Mouse (Mus musculus) myocyte (in vitro differentiated cells): ENCODE measurements at regions not wholly inside any gene's neighbourhood (a gene's known extent, or its start where the extent isn't known, plus 50 kb on each side); places are given as distances from the start of the nearest gene placed in this dataset.

ENCODE experiments used
- E2F4 ChIP-seq: IDR thresholded peaks from one replicate; pipeline ENCODE4 v1.6.1; 2011; ENCODE audit warnings: mild to moderate bottlenecking, control low read depth, moderate library complexity; ENCODE audit not compliant: insufficient read depth
- MAX ChIP-seq: IDR thresholded peaks from one replicate; pipeline ENCODE4 v1.6.1; 2011; ENCODE audit warnings: low read depth, mild to moderate bottlenecking, control low read depth
- MYOD1 ChIP-seq, 3 experiments: IDR thresholded peaks; one replicate each; pipeline ENCODE4 v1.6.1; 2011; ENCODE audit warnings: control low read depth in 2 of 3, low read depth in 2 of 3, mild to moderate bottlenecking in 2 of 3, moderate library complexity in 1 of 3; ENCODE audit not compliant: insufficient read length in 2 of 3, control insufficient read depth in 1 of 3
- MYOG ChIP-seq, 3 experiments: IDR thresholded peaks; one replicate each; pipeline ENCODE4 v1.6.1; 2011; ENCODE audit warnings: control low read depth in 2 of 3, low read depth in 2 of 3, mild to moderate bottlenecking in 2 of 3; ENCODE audit not compliant: insufficient read length in 2 of 3, control insufficient read depth in 1 of 3, insufficient read depth in 1 of 3
- POLR2A ChIP-seq: IDR thresholded peaks from one replicate; pipeline ENCODE4 v1.6.1; 2011; ENCODE audit warnings: low read depth, mild to moderate bottlenecking, control low read depth, moderate library complexity; ENCODE audit not compliant: insufficient read length
- POLR2AphosphoS2 ChIP-seq: IDR thresholded peaks from one replicate; pipeline ENCODE4 v1.6.1; 2011; ENCODE audit warnings: low read depth, control low read depth; ENCODE audit not compliant: insufficient read length
- REST ChIP-seq: IDR thresholded peaks from one replicate; pipeline ENCODE4 v1.6.1; 2011; ENCODE audit warnings: mild to moderate bottlenecking, control low read depth, moderate library complexity; ENCODE audit not compliant: insufficient read depth, insufficient read length
- TCF12 ChIP-seq: IDR thresholded peaks from one replicate; pipeline ENCODE4 v1.6.1; 2011; ENCODE audit warnings: mild to moderate bottlenecking, control low read depth; ENCODE audit not compliant: poor library complexity, insufficient read depth, severe bottlenecking
- TCF3 ChIP-seq: IDR thresholded peaks from one replicate; pipeline ENCODE4 v1.6.1; 2011; ENCODE audit warnings: low read depth, control low read depth; ENCODE audit not compliant: insufficient read length
- USF1 ChIP-seq: IDR thresholded peaks from one replicate; pipeline ENCODE4 v1.6.1; 2011; ENCODE audit warnings: low read depth, mild to moderate bottlenecking, control low read depth, moderate library complexity

DNA sequence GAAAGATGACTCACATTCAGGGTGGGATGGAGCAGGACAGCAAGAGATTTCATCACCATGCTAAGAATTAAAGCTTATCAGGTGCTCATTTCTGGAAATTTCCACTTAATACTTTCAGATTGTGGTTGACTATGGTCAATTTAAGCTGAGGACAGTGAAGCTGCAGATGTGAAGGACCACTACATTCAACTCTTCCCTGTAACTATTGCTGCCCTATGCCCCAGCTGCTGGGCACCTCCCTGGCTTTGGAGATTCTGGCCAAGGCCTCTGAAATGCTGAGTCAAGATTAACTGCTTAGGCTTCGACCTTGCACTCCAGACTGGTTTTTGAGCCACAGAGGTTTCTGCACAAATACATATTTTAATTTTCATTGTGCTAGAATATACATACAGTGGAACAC, 140.4 kb upstream of the Grik3 start:
- TF ChIP-seq REST (no peak), MYOD1 (IDR thresholded peaks at IDR 0.05; ENCODE audit: control insufficient read depth in 1 of 3, insufficient read length in 2 of 3, low read depth in 2 of 3) (no peak), USF1 (no peak), POLR2A (no peak), MAX (no peak), POLR2AphosphoS2 (no peak), TCF12 (no peak), TCF3 (no peak), E2F4 (no peak), MYOG (IDR thresholded peaks at IDR 0.05; ENCODE audit: control insufficient read depth in 1 of 3, insufficient read depth in 1 of 3, insufficient read length in 2 of 3, low read depth in 2 of 3) (no peak)
